Mouse (Mus musculus) leukemia stem cell, adult 10-12 weeks (primary cell): Measurements from ENCODE around the gene Fmn2. TPM values are rescaled to one million over a fixed set of nuclear protein-coding genes. Genes with fewer than 3 reads are reported as not detected.

Experiments
- polyA plus RNA-seq: library from polyadenylated mRNA; stranded (reverse); fragments of >175 nt; gene quantifications from 2 replicates; pipeline ENCODE4 v1.2.3, GENCODE M21; 2012; ENCODE audit warnings: low replicate concordance

Fmn2 gene
- polyA plus RNA-seq, result 0.23 TPM in 1 of 2 replicates, not detected in the other

DNA sequence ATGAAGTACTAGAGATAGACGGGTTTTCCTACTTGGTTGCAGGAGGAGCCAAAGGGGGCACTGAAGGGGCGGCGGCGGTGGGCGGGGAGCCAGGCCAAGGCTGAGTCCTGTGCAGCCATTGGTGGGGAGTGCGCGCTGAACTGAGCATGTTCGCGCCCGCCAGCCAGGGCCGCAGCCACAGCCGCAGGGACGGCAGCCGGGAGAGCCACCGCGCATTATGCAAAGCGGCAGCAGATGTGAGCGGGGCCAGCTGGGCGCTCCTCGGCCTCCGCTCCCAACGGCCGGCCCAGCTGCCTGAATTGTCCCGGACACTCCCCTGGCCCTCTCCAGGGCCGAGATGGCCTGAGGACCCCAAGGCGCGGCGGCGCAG lies at the start of gene Fmn2:
TSS of gene Fmn2 (plus strand) at position 165 of the 370 bp plus-strand sequence.

Other genes starting within 250 kb of the Fmn2 start
- gene Olfr419, start 249.8 kb upstream of the Fmn2 start, polyA plus RNA-seq, result not detected in 2 replicates
- not detected in 2 replicates for gene Mptx1, start 171.3 kb upstream of the Fmn2 start, polyA plus RNA-seq
- gene Olfr417, start 136.7 kb upstream of the Fmn2 start, polyA plus RNA-seq, result not detected in 2 replicates
- not detected in 2 replicates for gene Olfr248, start 110.8 kb upstream of the Fmn2 start, polyA plus RNA-seq
- 0.06 TPM in 1 of 2 replicates, not detected in the other for gene Olfr414, start 77.8 kb upstream of the Fmn2 start, polyA plus RNA-seq
- not detected in 2 replicates for gene Olfr220, start 59.7 kb upstream of the Fmn2 start, polyA plus RNA-seq